Mouse (Mus musculus): Measurements from ENCODE around the gene Manbal. TPM values are rescaled to one million over a fixed set of nuclear protein-coding genes. Genes with fewer than 3 reads are reported as not detected.
"Not testable (repeated sequence)": the region's sequence is repeated elsewhere in the genome, so short reads cannot be mapped to it uniquely, and the experiment has no call there.

The Manbal gene
- total RNA-seq, 2 experiments from 2014 or later, result 8.6 to 33.9 TPM

DNA sequence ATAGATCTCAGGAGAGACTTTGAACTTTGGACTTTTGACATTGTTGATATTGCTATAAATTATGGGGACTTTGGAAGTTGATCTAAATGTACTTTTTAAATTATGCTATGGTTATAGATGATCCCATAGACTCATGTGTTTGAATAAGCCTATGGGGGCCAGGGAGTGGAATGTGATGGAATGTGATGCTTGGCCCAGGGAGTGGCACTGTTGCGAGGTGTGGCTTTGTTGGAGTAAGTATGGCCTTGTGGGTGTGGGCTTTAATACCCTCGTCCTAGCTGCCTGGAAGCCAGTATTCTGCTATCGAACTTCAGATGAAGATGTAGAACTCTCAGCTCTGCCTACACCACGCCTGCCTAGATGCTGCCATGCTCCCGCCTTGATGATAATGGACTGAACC lies 7.4 kb upstream of the Manbal start:
- no peak for ATAC-seq (replicated peaks; ENCODE audit: low FRiP score, low TSS enrichment, poor library complexity, severe bottlenecking)

GRCm38 (mm10) chr2:157363031-157363430 lies 4.4 kb upstream of the Manbal start:
- ATAC-seq (replicated peaks; ENCODE audit: low FRiP score, low TSS enrichment, poor library complexity, severe bottlenecking), result no peak

DNA sequence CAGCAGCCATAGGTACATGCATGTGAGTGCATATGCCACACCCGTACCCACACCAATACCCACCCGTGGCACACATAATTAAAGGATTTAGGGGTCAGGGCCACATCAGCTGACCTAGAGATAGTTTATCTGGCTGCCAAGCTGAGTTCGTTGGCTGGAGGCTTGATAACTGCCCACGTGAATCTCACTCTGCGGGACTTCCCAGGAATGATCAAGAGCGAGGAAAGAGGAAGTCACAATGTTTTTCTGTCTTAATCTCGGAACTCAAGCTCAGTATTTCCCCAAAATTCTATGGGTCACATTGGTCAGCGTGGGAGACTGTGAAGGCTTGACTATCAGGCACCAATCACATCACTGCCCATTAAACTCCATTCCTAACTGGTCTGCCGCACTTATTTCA lies 632 bp upstream of the Manbal start:
- no peak for ATAC-seq (replicated peaks; ENCODE audit: low FRiP score, low TSS enrichment, poor library complexity, severe bottlenecking)

DNA sequence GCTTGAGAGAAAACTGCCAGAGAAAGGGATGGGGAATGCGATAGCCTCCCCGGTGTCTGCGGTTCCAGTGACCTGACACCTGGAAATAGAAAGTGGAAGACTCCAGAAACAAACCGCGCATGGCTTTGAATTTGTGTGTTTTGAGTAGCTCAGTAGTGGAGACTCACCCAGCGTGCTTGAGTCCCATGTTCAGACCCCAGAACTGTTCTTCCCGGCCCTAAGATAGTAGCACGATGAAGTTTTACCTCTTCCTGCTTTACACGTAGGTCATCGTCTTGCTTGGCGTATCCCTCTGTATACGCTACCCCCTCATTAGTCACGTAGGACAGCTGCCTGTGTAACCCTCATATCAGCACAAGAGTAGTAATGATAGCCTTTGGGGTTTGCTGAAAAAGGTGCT lies 597 bp downstream of the Manbal start:
- peak; percentile 58 for ATAC-seq (replicated peaks; ENCODE audit: low FRiP score, low TSS enrichment, poor library complexity, severe bottlenecking)

DNA sequence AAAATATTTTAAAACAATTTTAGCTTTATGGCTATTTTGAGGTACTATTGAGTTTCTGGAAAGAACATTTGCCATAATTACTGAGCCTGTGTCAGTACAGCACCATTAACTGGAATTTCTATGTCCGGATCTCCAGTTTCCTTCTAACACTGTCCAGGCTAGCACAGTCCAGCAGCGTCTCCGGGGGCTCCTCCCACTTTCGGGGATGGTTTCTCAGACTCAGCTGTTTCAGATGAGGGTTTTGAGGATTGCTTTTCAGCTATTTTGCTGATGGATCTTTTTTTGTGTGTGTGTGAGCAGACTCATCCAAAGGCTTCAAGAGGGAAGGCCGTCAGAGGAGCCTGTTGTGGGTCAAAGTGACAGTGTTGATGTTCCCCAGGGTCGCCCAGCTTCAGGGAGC lies 4.3 kb downstream of the Manbal start:
- ATAC-seq (replicated peaks; ENCODE audit: low FRiP score, low TSS enrichment, poor library complexity, severe bottlenecking), result no peak

DNA sequence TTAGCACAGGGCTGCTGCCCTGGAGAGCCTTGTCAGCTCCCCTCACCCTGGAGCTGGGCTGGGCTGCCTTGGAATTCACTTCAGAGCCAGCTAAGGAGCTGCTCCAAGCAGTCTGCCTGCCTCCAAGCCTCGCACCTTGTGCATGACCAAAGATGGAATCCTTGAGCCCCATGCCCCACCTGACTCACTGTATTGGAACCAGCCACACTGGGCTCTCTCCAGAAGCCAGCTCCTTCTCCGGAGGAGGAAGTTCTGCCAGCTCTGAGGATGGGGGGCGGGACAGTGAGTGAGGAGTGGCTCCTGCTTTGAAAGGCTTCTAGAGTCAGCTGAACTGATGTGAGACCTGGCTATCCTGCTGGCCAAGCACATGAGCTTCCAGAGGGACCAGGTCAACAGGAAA lies 6.3 kb downstream of the Manbal start:
- ATAC-seq (replicated peaks; ENCODE audit: low FRiP score, low TSS enrichment, poor library complexity, severe bottlenecking), result no peak

DNA sequence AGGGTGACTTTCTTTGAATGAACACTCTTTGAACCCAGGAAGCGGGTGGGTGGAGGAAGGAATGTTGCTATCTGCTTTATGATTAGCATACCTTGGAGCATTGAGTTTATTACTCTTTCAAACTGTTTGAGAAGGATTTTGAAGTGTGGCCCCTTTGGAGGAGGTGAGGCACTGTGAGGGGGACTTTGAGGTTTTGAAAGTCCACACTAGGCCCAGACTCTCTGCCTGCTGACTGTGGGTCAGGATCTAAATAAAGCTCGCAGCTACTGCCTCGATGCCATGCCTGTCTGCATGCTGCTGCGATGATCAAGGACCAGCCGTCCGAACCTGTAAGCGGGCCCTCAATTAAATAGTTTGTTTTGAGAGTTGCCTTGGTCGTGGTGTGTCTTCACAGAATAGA lies 7.7 kb downstream of the Manbal start:
- ATAC-seq (replicated peaks; ENCODE audit: low FRiP score, low TSS enrichment, poor library complexity, severe bottlenecking), result no peak

DNA sequence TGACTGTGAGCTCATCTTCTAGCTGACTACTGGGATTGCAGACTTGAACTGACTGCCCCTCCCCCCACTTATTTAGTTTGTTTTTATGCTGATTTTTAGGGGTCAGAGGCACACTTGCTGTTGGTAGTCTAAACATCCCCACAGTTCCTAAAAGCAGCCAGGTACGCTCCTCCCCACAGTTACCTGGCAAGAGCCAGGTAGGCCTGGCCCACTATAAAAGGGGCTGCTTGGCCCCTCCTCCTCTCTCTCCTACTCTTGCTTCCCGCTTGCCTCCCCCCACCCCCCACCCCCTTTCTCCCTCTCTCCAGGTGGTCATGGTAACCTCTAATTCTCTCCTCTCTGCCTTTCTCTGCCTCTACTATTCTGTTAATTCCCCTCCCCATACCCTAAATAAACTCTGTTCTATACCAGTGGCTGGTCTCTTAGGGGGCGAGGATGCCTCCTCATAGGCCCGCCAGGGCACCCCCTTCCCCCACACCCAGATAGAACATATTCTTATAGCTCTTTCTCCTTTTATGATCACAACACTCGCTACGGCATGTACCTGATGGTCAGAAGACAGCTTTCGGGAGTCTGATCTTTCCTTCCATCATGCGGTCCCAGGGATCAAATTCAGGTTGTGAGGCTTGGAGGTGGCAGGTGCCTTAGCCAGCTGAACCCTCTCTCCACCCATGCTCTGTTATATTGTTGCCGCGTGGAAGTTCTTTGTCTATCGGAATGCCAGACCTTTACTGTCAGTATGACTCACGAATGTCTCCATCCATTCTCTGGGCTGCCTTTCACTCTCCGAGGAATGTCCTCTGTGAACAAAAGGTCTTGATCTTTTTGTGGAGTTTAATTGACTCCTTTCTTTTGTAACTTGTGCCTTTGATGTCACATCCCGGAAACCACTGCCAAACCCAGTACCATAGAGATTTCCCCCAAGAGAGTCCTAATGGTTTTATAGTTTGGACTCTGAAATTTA lies 8.7 kb downstream of the Manbal start:
- no peak for ATAC-seq (replicated peaks; ENCODE audit: low FRiP score, low TSS enrichment, poor library complexity, severe bottlenecking)

- ATAC-seq (replicated peaks; ENCODE audit: low FRiP score, low TSS enrichment, poor library complexity, severe bottlenecking), result no peak
Measured at GRCm38 (mm10) chr2:157376995-157377394, 9.6 kb downstream of the Manbal start.

GRCm38 (mm10) chr2:157384836-157385235 lies 17.4 kb downstream of the Manbal start:
- no peak for ATAC-seq (replicated peaks; ENCODE audit: low FRiP score, low TSS enrichment, poor library complexity, severe bottlenecking)

GRCm38 (mm10) chr2:157388901-157389590 lies 21.7 kb downstream of the Manbal start:
- ATAC-seq (replicated peaks; ENCODE audit: low FRiP score, low TSS enrichment, poor library complexity, severe bottlenecking), result not testable (repeated sequence)

- no peak for ATAC-seq (replicated peaks; ENCODE audit: low FRiP score, low TSS enrichment, poor library complexity, severe bottlenecking)
Measured at GRCm38 (mm10) chr2:157389591-157389921, 22.2 kb downstream of the Manbal start.

- ATAC-seq (replicated peaks; ENCODE audit: low FRiP score, low TSS enrichment, poor library complexity, severe bottlenecking), result no peak
Measured at GRCm38 (mm10) chr2:157392331-157392730, 24.9 kb downstream of the Manbal start.

DNA sequence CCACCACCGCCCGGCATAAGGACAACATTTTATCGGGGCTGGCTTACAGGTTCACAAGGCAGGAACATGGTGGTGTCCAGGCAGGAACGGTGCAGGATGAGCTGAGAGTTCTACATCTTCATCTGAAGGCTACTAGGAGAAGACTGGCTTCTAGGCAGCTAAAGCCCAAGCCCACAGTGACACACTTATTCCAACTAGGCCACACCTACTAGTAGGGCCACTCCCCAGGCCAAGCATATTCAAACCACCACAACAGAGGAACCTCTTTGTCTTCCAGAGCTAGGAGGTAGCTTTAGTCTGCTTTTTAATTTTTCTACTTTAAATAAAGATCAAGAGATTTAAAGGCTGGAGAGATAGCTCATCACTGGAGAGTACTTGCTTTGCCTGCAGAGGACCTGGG lies 26.2 kb downstream of the Manbal start:
- ATAC-seq (replicated peaks; ENCODE audit: low FRiP score, low TSS enrichment, poor library complexity, severe bottlenecking), result no peak

GRCm38 (mm10) chr2:157394868-157395267 lies 27.5 kb downstream of the Manbal start:
- no peak for ATAC-seq (replicated peaks; ENCODE audit: low FRiP score, low TSS enrichment, poor library complexity, severe bottlenecking)

- ATAC-seq (replicated peaks; ENCODE audit: low FRiP score, low TSS enrichment, poor library complexity, severe bottlenecking), result no peak
Measured at GRCm38 (mm10) chr2:157395371-157395770, 28.0 kb downstream of the Manbal start.

DNA sequence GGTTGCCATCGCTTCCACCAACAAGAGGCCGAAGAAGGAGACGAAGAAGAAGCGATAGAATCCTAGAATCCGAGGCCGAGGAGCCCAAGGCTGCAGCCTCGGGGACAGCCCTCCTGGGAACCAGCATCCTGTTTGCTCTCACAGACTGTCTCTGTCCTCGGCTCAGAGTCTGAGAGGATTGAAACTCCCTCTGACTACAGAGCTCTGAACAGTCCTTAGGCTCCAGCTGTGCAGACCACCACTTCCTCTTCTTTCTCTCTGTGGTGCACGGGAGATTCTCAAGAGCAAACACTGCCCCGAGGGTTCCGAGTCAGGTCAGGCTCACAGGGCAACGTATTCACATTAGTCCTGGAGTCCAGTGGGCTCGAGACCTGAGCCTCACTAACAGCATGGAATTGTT lies 28.6 kb downstream of the Manbal start:
- no peak for ATAC-seq (replicated peaks; ENCODE audit: low FRiP score, low TSS enrichment, poor library complexity, severe bottlenecking)

DNA sequence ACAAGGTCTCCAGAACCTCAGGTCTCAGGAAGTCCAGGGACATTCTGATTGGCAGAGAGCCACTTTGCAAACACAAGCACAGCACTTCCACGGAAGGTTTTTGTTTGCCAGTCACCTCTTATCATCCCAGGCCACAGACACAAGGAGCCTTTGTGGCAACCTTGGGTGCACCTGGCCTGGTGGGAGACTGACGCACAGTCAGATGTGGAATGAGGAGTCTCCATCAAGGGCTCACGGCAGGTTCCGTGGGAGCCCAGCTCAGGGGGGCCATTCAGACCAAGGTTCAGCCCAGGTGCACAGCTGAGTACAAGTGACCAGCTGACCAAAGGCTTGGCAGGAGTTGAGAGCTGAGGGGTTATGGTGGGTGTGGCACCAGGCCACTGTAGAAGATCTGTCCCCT lies 30.0 kb downstream of the Manbal start:
- ATAC-seq (replicated peaks; ENCODE audit: low FRiP score, low TSS enrichment, poor library complexity, severe bottlenecking), result no peak

- ATAC-seq (replicated peaks; ENCODE audit: low FRiP score, low TSS enrichment, poor library complexity, severe bottlenecking), result no peak
Measured at GRCm38 (mm10) chr2:157398539-157398938, 31.1 kb downstream of the Manbal start.

- ATAC-seq (replicated peaks; ENCODE audit: low FRiP score, low TSS enrichment, poor library complexity, severe bottlenecking), result no peak
Measured at GRCm38 (mm10) chr2:157399797-157400196, 32.4 kb downstream of the Manbal start.

DNA sequence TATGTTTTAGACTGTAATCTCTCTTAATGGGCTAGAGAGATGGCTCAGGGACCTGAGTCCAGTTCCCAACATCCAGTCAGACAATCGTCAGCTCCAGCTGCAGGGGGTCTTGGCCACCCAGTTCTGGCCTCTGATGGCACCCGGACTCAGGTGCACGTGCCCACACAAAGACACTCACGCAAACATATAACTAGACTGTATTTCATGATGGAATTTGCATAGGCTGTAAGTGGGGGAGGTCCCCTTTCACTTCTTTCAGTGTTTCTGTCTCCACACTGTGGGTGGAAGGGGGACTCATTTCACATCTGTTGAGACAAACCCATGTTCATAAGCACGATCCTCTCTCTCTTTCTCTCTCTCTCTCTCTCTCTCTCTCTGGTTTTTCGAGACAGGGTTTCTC lies 33.1 kb downstream of the Manbal start:
- ATAC-seq (replicated peaks; ENCODE audit: low FRiP score, low TSS enrichment, poor library complexity, severe bottlenecking), result no peak

Data from megakaryocyte-erythroid progenitor cell, adult 5-6 weeks (primary cell).